Mouse (Mus musculus) heart, adult 2 months (tissue): ENCODE data around the gene Slc25a12.

ENCODE experiments used
- CTCF ChIP-seq: fragments of 200-600 bp; IDR thresholded peaks from 2 replicates; pipeline ENCODE4 v1.8.1; 2022; ENCODE audit warnings: antibody characterized with exemption, mild to moderate bottlenecking, moderate library complexity
- EP300 ChIP-seq: fragments of 200-500 bp; IDR thresholded peaks from 2 replicates; pipeline ENCODE4 v1.6.1; 2011; ENCODE audit warnings: low read depth, low read length, control low read depth; ENCODE audit not compliant: insufficient read depth
- POLR2A ChIP-seq: fragments of 200-500 bp; IDR thresholded peaks from 2 replicates; pipeline ENCODE4 v1.6.1; 2011; ENCODE audit warnings: mild to moderate bottlenecking, low read depth, low read length, control low read depth; ENCODE audit not compliant: insufficient read depth

GRCm38 (mm10) chr2:71377426-71377825 lies 9.9 kb upstream of the Slc25a12 start:
- TF ChIP-seq POLR2A (no peak), CTCF (no peak), EP300 (no peak)
